Mouse (Mus musculus) myocyte (in vitro differentiated cells): ENCODE measurements around the gene Pard6a. TPM values are rescaled to one million over a fixed set of nuclear protein-coding genes. Genes with fewer than 3 reads are reported as not detected.

Experiments
- H3K27me3 ChIP-seq: one replicate; pipeline ENCODE4 v1.6.1; 2011; ENCODE audit not compliant: control insufficient read depth, insufficient read depth, insufficient read length
- H3K36me3 ChIP-seq: one replicate; pipeline ENCODE4 v1.6.1; 2011; ENCODE audit not compliant: control insufficient read depth, insufficient read depth
- H3K4me2 ChIP-seq: one replicate; pipeline ENCODE4 v1.6.1; 2011; ENCODE audit warnings: low read depth, control low read depth
- H3K4me3 ChIP-seq: one replicate; pipeline ENCODE4 v1.5.1; 2011; ENCODE audit warnings: mild to moderate bottlenecking, control low read depth, moderate library complexity
- H3K79me2 ChIP-seq: one replicate; pipeline ENCODE4 v1.6.1; 2011; ENCODE audit not compliant: control insufficient read depth, insufficient read depth
- H3ac ChIP-seq: one replicate; pipeline ENCODE4 v1.6.1; 2011; ENCODE audit not compliant: control insufficient read depth, insufficient read length
- CEBPB ChIP-seq: IDR thresholded peaks from 2 replicates; pipeline ENCODE4 v1.6.1; 2011; ENCODE audit warnings: mild to moderate bottlenecking, moderate library complexity; ENCODE audit not compliant: poor library complexity, insufficient read depth, severe bottlenecking
- E2F4 ChIP-seq: IDR thresholded peaks from one replicate; pipeline ENCODE4 v1.6.1; 2011; ENCODE audit warnings: mild to moderate bottlenecking, control low read depth, moderate library complexity; ENCODE audit not compliant: insufficient read depth
- MAX ChIP-seq: IDR thresholded peaks from one replicate; pipeline ENCODE4 v1.6.1; 2011; ENCODE audit warnings: low read depth, mild to moderate bottlenecking, control low read depth
- MYOD1 ChIP-seq, 3 experiments: IDR thresholded peaks; one replicate each; pipeline ENCODE4 v1.6.1; 2011; ENCODE audit warnings: control low read depth in 2 of 3, low read depth in 2 of 3, mild to moderate bottlenecking in 2 of 3, moderate library complexity in 1 of 3; ENCODE audit not compliant: insufficient read length in 2 of 3, control insufficient read depth in 1 of 3
- MYOG ChIP-seq, 3 experiments: IDR thresholded peaks; one replicate each; pipeline ENCODE4 v1.6.1; 2011; ENCODE audit warnings: control low read depth in 2 of 3, low read depth in 2 of 3, mild to moderate bottlenecking in 2 of 3; ENCODE audit not compliant: insufficient read length in 2 of 3, control insufficient read depth in 1 of 3, insufficient read depth in 1 of 3
- POLR2A ChIP-seq: IDR thresholded peaks from one replicate; pipeline ENCODE4 v1.6.1; 2011; ENCODE audit warnings: low read depth, mild to moderate bottlenecking, control low read depth, moderate library complexity; ENCODE audit not compliant: insufficient read length
- POLR2AphosphoS2 ChIP-seq: IDR thresholded peaks from one replicate; pipeline ENCODE4 v1.6.1; 2011; ENCODE audit warnings: low read depth, control low read depth; ENCODE audit not compliant: insufficient read length
- REST ChIP-seq: IDR thresholded peaks from one replicate; pipeline ENCODE4 v1.6.1; 2011; ENCODE audit warnings: mild to moderate bottlenecking, control low read depth, moderate library complexity; ENCODE audit not compliant: insufficient read depth, insufficient read length
- SRF ChIP-seq: IDR thresholded peaks from one replicate; pipeline ENCODE4 v1.6.1; 2011; ENCODE audit warnings: low read depth; ENCODE audit not compliant: control insufficient read depth, insufficient read length
- TCF12 ChIP-seq: IDR thresholded peaks from one replicate; pipeline ENCODE4 v1.6.1; 2011; ENCODE audit warnings: mild to moderate bottlenecking, control low read depth; ENCODE audit not compliant: poor library complexity, insufficient read depth, severe bottlenecking
- TCF3 ChIP-seq: IDR thresholded peaks from one replicate; pipeline ENCODE4 v1.6.1; 2011; ENCODE audit warnings: low read depth, control low read depth; ENCODE audit not compliant: insufficient read length
- USF1 ChIP-seq: IDR thresholded peaks from one replicate; pipeline ENCODE4 v1.6.1; 2011; ENCODE audit warnings: low read depth, mild to moderate bottlenecking, control low read depth, moderate library complexity
- polyA plus RNA-seq: library from polyadenylated mRNA; unstranded; fragments of >200 nt; fragmentation: generic; extraction: Trizol; gene quantifications from one replicate; pipeline ENCODE4 v1.2.1, GENCODE M21; 2012; ENCODE audit warnings: missing spikeins

The Pard6a gene
- polyA plus RNA-seq, 1 experiment = 32.1 TPM

DNA sequence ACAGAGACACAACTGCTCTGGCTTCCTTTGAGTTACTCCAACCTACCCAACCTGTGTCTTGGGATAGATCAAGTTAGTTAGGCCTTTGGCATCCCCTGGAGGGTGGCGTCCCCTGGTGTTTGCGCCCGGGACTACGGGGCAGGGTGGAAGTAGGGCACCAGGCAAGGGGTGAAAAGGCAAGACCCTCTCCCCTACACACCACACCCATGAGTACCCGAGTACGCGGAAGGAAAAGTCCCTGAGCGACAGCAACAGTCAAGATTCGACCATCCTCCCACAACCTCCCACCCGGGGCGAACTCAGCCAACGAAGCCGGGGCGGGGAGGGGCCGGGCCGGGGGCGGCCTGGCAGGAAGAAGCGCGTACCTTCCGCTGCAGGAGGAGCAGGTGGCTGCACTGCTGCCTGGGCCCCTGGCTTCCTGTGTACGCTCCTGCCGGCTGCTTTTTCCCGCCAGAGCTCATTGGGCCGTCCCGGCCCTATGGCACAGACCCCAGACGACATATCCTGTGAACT lies 15.1 kb upstream of the Pard6a start, which contains the start of gene Carmil2:
TSS of gene Carmil2 (plus strand) at position 479 of the 513 bp plus-strand sequence.
- TF ChIP-seq MAX = no peak
- TF ChIP-seq MYOG (IDR thresholded peaks at IDR 0.05; ENCODE audit: control insufficient read depth in 1 of 3, insufficient read depth in 1 of 3, insufficient read length in 2 of 3, low read depth in 2 of 3) = no peak
- no peak for TF ChIP-seq REST
- no peak for TF ChIP-seq POLR2AphosphoS2
- no peak for TF ChIP-seq SRF
- TF ChIP-seq E2F4 = no peak
- TF ChIP-seq USF1 = no peak
- TF ChIP-seq CEBPB = no peak
- no peak for TF ChIP-seq MYOD1 (IDR thresholded peaks at IDR 0.05; ENCODE audit: control insufficient read depth in 1 of 3, insufficient read length in 2 of 3, low read depth in 2 of 3)
- TF ChIP-seq TCF12 = no peak
- no peaks in the 10 kb centered on the region for H3K79me2 ChIP-seq
- H3K36me3 ChIP-seq = peaks cover 10% of the 10 kb centered on the region
- no peak within 1 kb of the TSS for H3ac ChIP-seq
- no peaks in the 10 kb centered on the region for H3K27me3 ChIP-seq
- H3K4me3 ChIP-seq = no peak within 1 kb of the TSS
- no peak within 1 kb of the TSS for H3K4me2 ChIP-seq

DNA sequence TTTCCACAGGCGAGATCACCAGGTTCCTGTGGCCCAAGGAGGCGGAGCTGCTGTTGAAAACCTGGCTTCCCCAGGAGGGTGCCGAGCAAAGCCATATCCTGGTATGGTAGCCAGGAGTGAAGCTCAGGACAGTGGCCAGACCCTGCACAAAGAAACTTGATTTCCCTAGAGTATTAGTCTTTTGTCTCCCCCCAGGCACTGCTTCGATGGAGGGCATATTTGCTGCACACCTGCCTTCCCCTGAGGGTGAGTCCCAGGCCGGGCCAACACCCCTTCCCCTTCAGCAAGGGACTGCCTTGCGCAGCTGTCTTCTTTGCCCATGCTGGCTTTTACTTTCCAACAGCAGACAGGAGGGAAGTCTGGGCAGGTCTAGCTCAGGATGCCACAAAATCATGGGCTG lies 14.4 kb upstream of the Pard6a start:
- TF ChIP-seq MYOG (IDR thresholded peaks at IDR 0.05; ENCODE audit: control insufficient read depth in 1 of 3, insufficient read depth in 1 of 3, insufficient read length in 2 of 3, low read depth in 2 of 3) = no peak
- no peak for TF ChIP-seq TCF3
- TF ChIP-seq MAX = no peak
- no peak for TF ChIP-seq TCF12
- no peak overlapping the region for H3K4me2 ChIP-seq
- no peak overlapping the region for H3ac ChIP-seq
- peaks cover 7% of the 10 kb centered on the region for H3K36me3 ChIP-seq
- no peak overlapping the region for H3K4me3 ChIP-seq
- no peaks in the 10 kb centered on the region for H3K27me3 ChIP-seq
- H3K79me2 ChIP-seq = no peaks in the 10 kb centered on the region

DNA sequence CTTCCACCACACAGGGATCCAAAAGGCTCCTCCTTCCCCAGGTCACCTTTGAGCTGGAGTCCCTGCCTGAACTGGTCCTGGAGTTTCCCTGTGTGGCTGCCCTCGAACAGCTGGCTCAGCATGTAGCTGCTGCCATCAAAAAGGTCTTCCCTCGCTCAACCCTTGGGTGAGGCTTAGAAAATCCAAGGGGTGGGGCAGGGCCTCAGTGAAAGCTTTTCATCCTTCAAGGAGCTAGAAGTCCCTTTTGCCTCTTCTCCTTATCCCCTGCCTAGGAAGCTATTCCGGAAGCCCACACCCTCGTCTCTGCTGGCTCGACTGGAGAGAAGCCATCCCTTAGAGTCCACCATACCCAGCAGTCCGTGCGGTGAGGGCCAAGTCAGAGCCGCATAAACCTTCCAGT lies 13.4 kb upstream of the Pard6a start:
- Histone ChIP-seq H3K4me2 (no peak overlapping the region), H3K4me3 (no peak overlapping the region), H3K79me2 (no peaks in the 10 kb centered on the region), H3K36me3 (peaks cover 7% of the 10 kb centered on the region), H3ac (no peak overlapping the region), H3K27me3 (no peaks in the 10 kb centered on the region)
- TF ChIP-seq MAX (no peak), TCF3 (no peak), USF1 (no peak), REST (no peak), TCF12 (no peak), E2F4 (no peak), MYOG (IDR thresholded peaks at IDR 0.05; ENCODE audit: control insufficient read depth in 1 of 3, insufficient read depth in 1 of 3, insufficient read length in 2 of 3, low read depth in 2 of 3) (no peak), POLR2AphosphoS2 (no peak), POLR2A (no peak), SRF (no peak), MYOD1 (IDR thresholded peaks at IDR 0.05; ENCODE audit: control insufficient read depth in 1 of 3, insufficient read length in 2 of 3, low read depth in 2 of 3) (no peak), CEBPB (no peak)

DNA sequence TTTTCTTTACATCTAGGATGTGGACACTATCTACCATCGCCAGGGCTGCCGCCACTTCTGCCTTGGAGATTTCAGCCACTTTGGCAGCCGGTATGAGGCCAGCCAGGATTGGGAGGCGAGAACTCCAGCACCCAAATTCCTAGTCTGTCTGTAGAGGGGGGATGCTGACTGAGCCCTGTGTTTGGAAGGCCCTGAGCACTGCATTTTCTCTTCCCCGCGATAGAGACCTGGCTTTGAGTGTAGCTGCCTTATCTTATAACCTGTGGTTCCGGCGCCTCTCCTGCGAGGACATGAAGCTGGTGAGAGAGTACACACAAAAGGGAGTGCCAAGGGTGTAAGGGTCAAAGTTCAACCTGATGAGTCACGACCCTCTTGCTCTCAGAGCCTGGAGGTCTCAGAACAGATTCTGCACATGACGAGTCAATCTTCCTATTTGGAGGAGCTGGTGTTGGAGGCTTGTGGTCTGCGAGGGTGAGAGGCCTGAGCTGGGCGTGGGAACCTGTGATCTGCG lies 12.7 kb upstream of the Pard6a start:
- TF ChIP-seq REST (no peak), MAX (no peak), SRF (no peak), E2F4 (no peak), TCF12 (no peak), POLR2A (no peak), TCF3 (no peak), CEBPB (no peak), USF1 (no peak), POLR2AphosphoS2 (no peak), MYOG (IDR thresholded peaks at IDR 0.05; ENCODE audit: control insufficient read depth in 1 of 3, insufficient read depth in 1 of 3, insufficient read length in 2 of 3, low read depth in 2 of 3) (no peak), MYOD1 (IDR thresholded peaks at IDR 0.05; ENCODE audit: control insufficient read depth in 1 of 3, insufficient read length in 2 of 3, low read depth in 2 of 3) (no peak)
- Histone ChIP-seq H3ac (no peak overlapping the region), H3K79me2 (no peaks in the 10 kb centered on the region), H3K4me2 (no peak overlapping the region), H3K36me3 (peaks cover 4% of the 10 kb centered on the region), H3K27me3 (no peaks in the 10 kb centered on the region), H3K4me3 (no peak overlapping the region)

DNA sequence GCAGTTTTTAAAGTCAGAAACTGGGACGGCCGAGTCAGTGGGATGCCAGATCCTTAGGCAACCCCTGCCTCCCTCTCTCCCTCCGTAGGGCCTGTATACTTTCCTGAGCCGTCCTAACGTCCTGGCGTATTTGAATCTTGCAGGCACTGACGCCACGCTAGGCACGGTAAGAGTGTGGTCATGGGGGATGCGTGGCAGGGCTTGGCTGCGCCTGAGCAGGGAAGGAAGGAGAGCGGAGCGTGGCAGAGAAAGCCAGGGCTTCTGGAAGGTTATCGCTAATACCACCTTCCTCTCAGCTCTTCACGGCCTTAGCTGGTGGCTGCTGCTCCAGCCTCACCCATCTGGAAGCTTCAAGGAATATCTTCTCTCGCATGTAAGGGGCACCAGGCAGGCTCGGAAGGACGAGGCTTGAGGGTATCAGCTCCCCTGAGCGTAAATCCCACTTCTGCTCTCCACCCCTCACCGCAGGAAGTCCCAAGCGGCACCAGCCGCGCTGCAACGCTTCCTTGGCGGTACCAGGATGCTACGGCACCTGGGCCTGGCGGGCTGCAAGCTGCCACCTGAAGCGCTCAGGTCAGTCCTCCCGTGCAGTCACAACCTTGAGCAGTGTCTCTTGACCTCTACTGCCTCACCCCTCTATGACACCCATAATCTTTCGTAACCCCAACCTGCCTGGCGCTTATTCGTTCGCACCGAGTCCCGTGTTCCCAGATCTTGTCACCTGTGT lies 11.5 kb upstream of the Pard6a start:
- TF ChIP-seq MYOD1 (IDR thresholded peaks at IDR 0.05; ENCODE audit: control insufficient read depth in 1 of 3, insufficient read length in 2 of 3, low read depth in 2 of 3) = no peak
- TF ChIP-seq CEBPB = no peak
- TF ChIP-seq MAX = no peak
- no peak for TF ChIP-seq USF1
- no peak for TF ChIP-seq TCF12
- no peak for TF ChIP-seq POLR2A
- no peak for TF ChIP-seq SRF
- TF ChIP-seq REST = no peak
- TF ChIP-seq E2F4 = no peak
- TF ChIP-seq MYOG (IDR thresholded peaks at IDR 0.05; ENCODE audit: control insufficient read depth in 1 of 3, insufficient read depth in 1 of 3, insufficient read length in 2 of 3, low read depth in 2 of 3) = no peak
- TF ChIP-seq POLR2AphosphoS2 = no peak
- TF ChIP-seq TCF3 = no peak
- Histone ChIP-seq H3ac (no peak overlapping the region), H3K36me3 (no peaks in the 10 kb centered on the region), H3K79me2 (no peaks in the 10 kb centered on the region), H3K27me3 (no peaks in the 10 kb centered on the region), H3K4me2 (no peak overlapping the region), H3K4me3 (no peak overlapping the region)
